Mouse (Mus musculus) gastrocnemius, postnatal 36 days (tissue): ENCODE measurements around the gene Aff3. TPM values are rescaled to one million over a fixed set of nuclear protein-coding genes. Genes with fewer than 3 reads are reported as not detected.

Experiments
- DNase-seq, 2 experiments: peaks; one replicate each; pipeline ENCODE4 v3.0.0; 2022
- intact Hi-C: fragments of 180-260 bp; cut with DNase I; formaldehyde crosslinking; loops from one replicate; pipeline ENCODE4 v1.15.1; 2025
- long read RNA-seq, 2 experiments: library from polyadenylated mRNA; stranded (forward); transcript quantifications; one replicate each; pipeline ENCODE4 v2.0.0; 2021
- total RNA-seq, 2 experiments: library from RNA; stranded (reverse); gene quantifications; 2 replicates each; pipeline ENCODE4 v1.2.3; 2021

The Aff3 gene
- total RNA-seq, result 1 to 10 TPM; 1.8 to 1.9 TPM
- long read RNA-seq, experiment 1, partial matches to known transcripts, result 0 of 1 reads
- long read RNA-seq, experiment 1, other reads (novel, unspliced or antisense), result 1 of 1 reads
- long read RNA-seq, experiment 2, partial matches to known transcripts, result 0 of 2 reads
- long read RNA-seq, experiment 2, other reads (novel, unspliced or antisense), result 2 of 2 reads

GRCm38 (mm10) chr1:38664777-38665176, at the start of gene Aff3:
Aff3 (minus strand) TSS chr1:38664955.
- intact Hi-C loops, result no loop called here
- DNase-seq, result no peak

GRCm38 (mm10) chr1:38700646-38701045, 35.9 kb upstream of the Aff3 start:
- intact Hi-C loops, result no loop called here
- no peak for DNase-seq

- intact Hi-C loops, result no loop called here
- no peak for DNase-seq
These were observed 34.5 kb upstream of the Aff3 start for GRCm38 (mm10) chr1:38699244-38699643.

- no peak for DNase-seq
- intact Hi-C loops, result no loop called here
These were observed 31.3 kb upstream of the Aff3 start for GRCm38 (mm10) chr1:38695812-38696681.

- intact Hi-C loops, result no loop called here
These were observed 30.5 kb upstream of the Aff3 start for GRCm38 (mm10) chr1:38695089-38695811.

GRCm38 (mm10) chr1:38694142-38694541, 29.4 kb upstream of the Aff3 start:
- intact Hi-C loops, result no loop called here

More at GRCm38 (mm10) chr1:38695089-38695811, 30.5 kb upstream of the Aff3 start:
- DNase-seq, result no peak

GRCm38 (mm10) chr1:38690471-38690870, 25.7 kb upstream of the Aff3 start:
- intact Hi-C loops, result no loop called here
- no peak for DNase-seq

More at GRCm38 (mm10) chr1:38694142-38694541, 29.4 kb upstream of the Aff3 start:
- DNase-seq, result no peak

- intact Hi-C loops, result no loop called here
- no peak for DNase-seq
These were observed 23.5 kb upstream of the Aff3 start for GRCm38 (mm10) chr1:38688216-38688615.

- DNase-seq, result no peak
- intact Hi-C loops, result no loop called here
These were observed 21.0 kb upstream of the Aff3 start for GRCm38 (mm10) chr1:38685706-38686105.

- no peak for DNase-seq
- intact Hi-C loops, result no loop called here
These were observed 18.5 kb upstream of the Aff3 start for GRCm38 (mm10) chr1:38683158-38683721.

- no peak for DNase-seq
- intact Hi-C loops, result no loop called here
These were observed 15.1 kb upstream of the Aff3 start for GRCm38 (mm10) chr1:38679890-38680289.

GRCm38 (mm10) chr1:38671756-38672155, 7.0 kb upstream of the Aff3 start:
- DNase-seq, result no peak
- intact Hi-C loops, result no loop called here

GRCm38 (mm10) chr1:38671019-38671418, 6.3 kb upstream of the Aff3 start:
- DNase-seq, result no peak
- intact Hi-C loops, result no loop called here

- no peak for DNase-seq
- intact Hi-C loops, result no loop called here
These were observed 3.6 kb upstream of the Aff3 start for GRCm38 (mm10) chr1:38668327-38668726.

- intact Hi-C loops, result no loop called here
- DNase-seq, result no peak
These were observed 3.1 kb upstream of the Aff3 start for GRCm38 (mm10) chr1:38667892-38668291.

GRCm38 (mm10) chr1:38666766-38667118, 2.0 kb upstream of the Aff3 start:
- intact Hi-C loops, result no loop called here
- no peak for DNase-seq

- DNase-seq, result no peak
- intact Hi-C loops, result no loop called here
These were observed 1.5 kb upstream of the Aff3 start for GRCm38 (mm10) chr1:38666111-38666765.

GRCm38 (mm10) chr1:38665611-38666010, 856 bp upstream of the Aff3 start:
- intact Hi-C loops, result no loop called here

GRCm38 (mm10) chr1:38664261-38664660, 494 bp downstream of the Aff3 start:
- DNase-seq, result no peak

More at GRCm38 (mm10) chr1:38665611-38666010, 856 bp upstream of the Aff3 start:
- DNase-seq, result no peak

GRCm38 (mm10) chr1:38662616-38663193, 2.0 kb downstream of the Aff3 start:
- DNase-seq, result no peak

More at GRCm38 (mm10) chr1:38664261-38664660, 494 bp downstream of the Aff3 start:
- intact Hi-C loops, result no loop called here

More at GRCm38 (mm10) chr1:38662616-38663193, 2.0 kb downstream of the Aff3 start:
- intact Hi-C loops, result no loop called here
